ENCODE assay signal across 10 mouse cellular contexts in genomic region chr13:113224105-113224504, GRCm38 (mm10). TPM values are rescaled to one million over a fixed set of nuclear protein-coding genes. Genes with fewer than 3 reads are reported as not detected.
A peak's percentile ranks its signal among the peaks of the same experiment; 100 is the strongest.
DNase-seq lines count a peak whose midpoint lies in the region; ATAC-seq and TF ChIP-seq lines count a peak whose summit lies in the region.
"Had no signal": no experiment of that assay in that cellular context is flagged by ENCODE, and none has a peak within 500 bp of the region (broad histone marks: within the 10 kb centered on the region; RNA-seq: fewer than 3 reads in every experiment).

No protein-coding gene starts in this region.

- H3K4me1 ChIP-seq in hindbrain, embryonic 12.5 days: peaks cover 6% of the 10 kb centered on the region; the same call in 1 of the 2 replicates
- no peaks in the 10 kb centered on the region for H3K4me1 ChIP-seq in hindbrain, embryonic 11.5 days (replicated peaks; ENCODE audit: control insufficient read depth, insufficient read depth, low read length)
- H3K4me1 ChIP-seq in forebrain, embryonic 10.5 days: peaks cover 8% of the 10 kb centered on the region
- peaks cover 10% of the 10 kb centered on the region; the same call in 1 of the 2 replicates for H3K4me1 ChIP-seq in heart, postnatal 0 days (ENCODE audit: control insufficient read depth, insufficient read depth)
- no peaks in the 10 kb centered on the region for H3K4me1 ChIP-seq in stomach, postnatal 0 days (replicated peaks; ENCODE audit: control insufficient read depth, insufficient read depth)

- peak; percentile 72 for ATAC-seq in hindbrain, embryonic 12.5 days (ENCODE audit: low FRiP score)
- ATAC-seq in hindbrain, embryonic 11.5 days (ENCODE audit: low FRiP score): no peak; the same call in 1 of the 2 replicates
- ATAC-seq in heart, postnatal 0 days (ENCODE audit: insufficient read depth, low read depth): peak; percentile 89
- no peak for ATAC-seq in stomach, postnatal 0 days (ENCODE audit: low FRiP score, low TSS enrichment)

- H3K27ac ChIP-seq in hindbrain, embryonic 12.5 days: peak overlapping the region; percentile 30; the same call in 1 of the 2 replicates
- H3K27ac ChIP-seq in hindbrain, embryonic 11.5 days (ENCODE audit: low read depth, low read length): no peak overlapping the region
- peak overlapping the region; percentile 35; the same call in 1 of the 2 replicates for H3K27ac ChIP-seq in forebrain, embryonic 10.5 days
- H3K27ac ChIP-seq in heart, postnatal 0 days (ENCODE audit: low read depth): peak overlapping the region; percentile 90
- no peak overlapping the region for H3K27ac ChIP-seq in stomach, postnatal 0 days (replicated peaks)

- TF ChIP-seq EP300 in heart, postnatal 0 days (IDR thresholded peaks at IDR 0.05; ENCODE audit: low read depth): no peak
- no peak for TF ChIP-seq EP300 in stomach, postnatal 0 days (optimal IDR thresholded peaks at IDR 0.05)

- WGBS in hindbrain, embryonic 12.5 days: 2% methylated on average over 2 of the region's 2 CpGs
- WGBS in hindbrain, embryonic 11.5 days: 12% methylated on average over 2 of the region's 2 CpGs
- 9% methylated on average over 2 of the region's 2 CpGs for WGBS in forebrain, embryonic 10.5 days
- 8% methylated on average over 2 of the region's 2 CpGs for WGBS in heart, postnatal 0 days
- WGBS in stomach, postnatal 0 days: 10% methylated on average over 2 of the region's 2 CpGs

- no peaks in the 10 kb centered on the region for H3K9me3 ChIP-seq in hindbrain, embryonic 12.5 days (replicated peaks)
- H3K9me3 ChIP-seq in hindbrain, embryonic 11.5 days (ENCODE audit: control insufficient read depth, low read length): no peaks in the 10 kb centered on the region
- H3K9me3 ChIP-seq in forebrain, embryonic 10.5 days: no peaks in the 10 kb centered on the region
- H3K9me3 ChIP-seq in heart, postnatal 0 days (replicated peaks; ENCODE audit: control insufficient read depth, low read length): no peaks in the 10 kb centered on the region
- H3K9me3 ChIP-seq in stomach, postnatal 0 days (ENCODE audit: control insufficient read depth, low read length): no peaks in the 10 kb centered on the region

- H3K4me2 ChIP-seq in hindbrain, embryonic 12.5 days (replicated peaks): 0 out of 2 replicates have a peak overlapping the region, but pooled peaks have one; percentile 29
- H3K4me2 ChIP-seq in hindbrain, embryonic 11.5 days (replicated peaks; ENCODE audit: low read depth, low read length): no peak overlapping the region
- H3K4me2 ChIP-seq in heart, postnatal 0 days (ENCODE audit: low read depth, low read length): peak overlapping the region; percentile 59
- peak overlapping the region; percentile 34 for H3K4me2 ChIP-seq in stomach, postnatal 0 days (replicated peaks; ENCODE audit: low read depth)

- no peak overlapping the region for H3K4me3 ChIP-seq in hindbrain, embryonic 12.5 days
- no peak overlapping the region for H3K4me3 ChIP-seq in hindbrain, embryonic 11.5 days (ENCODE audit: low read depth, low read length)
- H3K4me3 ChIP-seq in forebrain, embryonic 10.5 days: no peak overlapping the region
- H3K4me3 ChIP-seq in heart, postnatal 0 days (ENCODE audit: low read depth, low read length): peak overlapping the region; percentile 45
- no peak overlapping the region for H3K4me3 ChIP-seq in stomach, postnatal 0 days (ENCODE audit: low read depth, low read length)
- H3K4me3 ChIP-seq: erythroblast, embryonic 14.5 days had no signal

- H3K36me3 ChIP-seq in hindbrain, embryonic 12.5 days: no peaks in the 10 kb centered on the region
- H3K36me3 ChIP-seq in hindbrain, embryonic 11.5 days (ENCODE audit: control insufficient read depth, insufficient read depth, low read length): no peaks in the 10 kb centered on the region
- no peaks in the 10 kb centered on the region for H3K36me3 ChIP-seq in forebrain, embryonic 10.5 days (replicated peaks)
- H3K36me3 ChIP-seq in heart, postnatal 0 days (replicated peaks; ENCODE audit: control insufficient read depth, insufficient read depth, low read length): no peaks in the 10 kb centered on the region
- H3K36me3 ChIP-seq in stomach, postnatal 0 days (ENCODE audit: control insufficient read depth, insufficient read depth, low read length): no peaks in the 10 kb centered on the region

- no peaks in the 10 kb centered on the region for H3K27me3 ChIP-seq in hindbrain, embryonic 12.5 days
- H3K27me3 ChIP-seq in hindbrain, embryonic 11.5 days (ENCODE audit: control insufficient read depth, insufficient read depth, low read length): no peaks in the 10 kb centered on the region
- no peaks in the 10 kb centered on the region for H3K27me3 ChIP-seq in forebrain, embryonic 10.5 days (ENCODE audit: poor library complexity, severe bottlenecking)
- no peaks in the 10 kb centered on the region for H3K27me3 ChIP-seq in heart, postnatal 0 days (ENCODE audit: control insufficient read depth, insufficient read depth, low read length)
- H3K27me3 ChIP-seq in stomach, postnatal 0 days (ENCODE audit: control insufficient read depth, insufficient read depth, low read length): no peaks in the 10 kb centered on the region
- H3K27me3 ChIP-seq: CH12.LX had no signal

- no peak overlapping the region for H3K9ac ChIP-seq in hindbrain, embryonic 12.5 days
- H3K9ac ChIP-seq in hindbrain, embryonic 11.5 days (ENCODE audit: low read depth, low read length): no peak overlapping the region
- H3K9ac ChIP-seq in heart, postnatal 0 days (replicated peaks; ENCODE audit: low read depth, low read length): peak overlapping the region; percentile 38; the same call in 1 of the 2 replicates
- H3K9ac ChIP-seq in stomach, postnatal 0 days (ENCODE audit: low read length): no peak overlapping the region

- DNase-seq in hindbrain, embryonic 11.5 days (ENCODE audit: low spot score): no peak
- peak; percentile 13 for DNase-seq in forebrain, embryonic 10.5 days (ENCODE audit: extremely low spot score, low spot score)
- DNase-seq in heart, postnatal 0 days (ENCODE audit: low spot score): peak; percentile 81
- DNase-seq in layer of hippocampus, adult 18-20 months (ENCODE audit: low spot score in 2 of 2): peak; percentile 48 to 77
- peak; percentile 32 to 72 for DNase-seq in lung, postnatal 4 days
- peak; percentile 21 for DNase-seq in stomach, postnatal 0 days (ENCODE audit: low spot score)
- no peak for DNase-seq in T-cell, adult 2 months (ENCODE audit: low spot score)

- no peak for TF ChIP-seq CTCF in heart, postnatal 0 days (IDR thresholded peaks at IDR 0.05; ENCODE audit: low read depth)
- no peak for TF ChIP-seq CTCF in stomach, postnatal 0 days (IDR thresholded peaks at IDR 0.05; ENCODE audit: low read depth)

RNA-seq across cellular contexts. Expression of gene Gzmk, which starts 1.6 kb away (rescaled TPM):
- not detected in 2 replicates for polyA plus RNA-seq in hindbrain, embryonic 12.5 days (2016; fragmentation: Nextera tagmentation; extraction: Ambion mirVana)
- not detected in 2 replicates for polyA plus RNA-seq in hindbrain, embryonic 11.5 days (2014; fragmentation: Nextera tagmentation; extraction: Ambion mirVana)
- not detected in 2 replicates for polyA plus RNA-seq in forebrain, embryonic 10.5 days (2016; fragmentation: Nextera tagmentation; extraction: Ambion mirVana)
- not detected in 2 replicates for total RNA-seq in heart, postnatal 0 days (2014; rRNA removed; ENCODE audit: low replicate concordance)
- polyA plus RNA-seq in heart, postnatal 0 days (2015; fragmentation: Nextera tagmentation; extraction: Ambion mirVana): not detected in 2 replicates
- under 1 TPM in 1 of 2 experiments, not detected in 1; 0.66 TPM for total RNA-seq in layer of hippocampus, adult 18-20 months (2021)
- polyA plus RNA-seq in stomach, postnatal 0 days (2015; fragmentation: Nextera tagmentation; extraction: Ambion mirVana): not detected in 2 replicates
- total RNA-seq: CH12.LX had no signal
- polyA plus RNA-seq: erythroblast, embryonic 14.5 days had no signal

RNA-seq across cellular contexts. Expression of gene Esm1, which starts 14.6 kb away (rescaled TPM):
- 1.5 and 1.8 TPM in 2 replicates for polyA plus RNA-seq in hindbrain, embryonic 12.5 days (2016; fragmentation: Nextera tagmentation; extraction: Ambion mirVana)
- 1.1 and 1.2 TPM in 2 replicates for polyA plus RNA-seq in hindbrain, embryonic 11.5 days (2014; fragmentation: Nextera tagmentation; extraction: Ambion mirVana)
- 0.77 and 2.2 TPM in 2 replicates for polyA plus RNA-seq in forebrain, embryonic 10.5 days (2016; fragmentation: Nextera tagmentation; extraction: Ambion mirVana)
- 1.7 TPM in 1 of 2 replicates, not detected in the other for total RNA-seq in heart, postnatal 0 days (2014; rRNA removed; ENCODE audit: low replicate concordance)
- polyA plus RNA-seq in heart, postnatal 0 days (2015; fragmentation: Nextera tagmentation; extraction: Ambion mirVana): 0.61 and 0.78 TPM in 2 replicates
- total RNA-seq in layer of hippocampus, adult 18-20 months (2021): not detected
- polyA plus RNA-seq in stomach, postnatal 0 days (2015; fragmentation: Nextera tagmentation; extraction: Ambion mirVana): 0.46 and 0.75 TPM in 2 replicates

Comparison
In these comparisons a context has a peak if more than half of its experiments do, and no peak if none do; other contexts are left out.
1. ATAC-seq: peak in hindbrain, embryonic 12.5 days (single experiment) and heart, postnatal 0 days (single experiment); none in hindbrain, embryonic 11.5 days (single experiment) and stomach, postnatal 0 days (single experiment).
2. H3K27ac ChIP-seq: peak in hindbrain, embryonic 12.5 days (single experiment), forebrain, embryonic 10.5 days (single experiment) and heart, postnatal 0 days (single experiment); none in hindbrain, embryonic 11.5 days (single experiment) and stomach, postnatal 0 days (single experiment).
3. DNase-seq: peak in forebrain, embryonic 10.5 days (single experiment), heart, postnatal 0 days (single experiment), layer of hippocampus, adult 18-20 months (2 of 2), lung, postnatal 4 days (2 of 2) and stomach, postnatal 0 days (single experiment); none in hindbrain, embryonic 11.5 days (single experiment) and T-cell, adult 2 months (single experiment).